Mouse (Mus musculus): Measurements from ENCODE around the gene Itgb4. TPM values are rescaled to one million over a fixed set of nuclear protein-coding genes. Genes with fewer than 3 reads are reported as not detected.

Itgb4 gene
- not detected in 2 replicates for total RNA-seq (2015; ENCODE audit: low replicate concordance)
- total RNA-seq (2017; ENCODE audit: low replicate concordance) = not detected in 2 replicates

- no peak for ATAC-seq (replicated peaks; ENCODE audit: low FRiP score, poor library complexity, severe bottlenecking)
Measured at GRCm38 (mm10) chr11:115974309-115975082, at the start of gene Itgb4. Gene Itgb4 (plus strand): TSS chr11:115974709.

- no peak for ATAC-seq (replicated peaks; ENCODE audit: low FRiP score, poor library complexity, severe bottlenecking)
Measured at GRCm38 (mm10) chr11:115929031-115929430, 45.5 kb upstream of the Itgb4 start.

- no peak for ATAC-seq (replicated peaks; ENCODE audit: low FRiP score, poor library complexity, severe bottlenecking)
Measured at GRCm38 (mm10) chr11:115929818-115930217, 44.7 kb upstream of the Itgb4 start.

GRCm38 (mm10) chr11:115931235-115931634 is 43.3 kb upstream of the Itgb4 start:
- ATAC-seq (replicated peaks; ENCODE audit: low FRiP score, poor library complexity, severe bottlenecking) = no peak

- ATAC-seq (replicated peaks; ENCODE audit: low FRiP score, poor library complexity, severe bottlenecking) = peak; percentile 98
Measured at GRCm38 (mm10) chr11:115933108-115933746, 41.3 kb upstream of the Itgb4 start, which contains the start of the genes Sap30bp and Recql5. Gene Sap30bp (plus strand): TSS chr11:115933282. Gene Recql5 (minus strand): TSS chr11:115933477.

- no peak for ATAC-seq (replicated peaks; ENCODE audit: low FRiP score, poor library complexity, severe bottlenecking)
Measured at GRCm38 (mm10) chr11:115933747-115934110, 40.8 kb upstream of the Itgb4 start.

- peak; percentile 80 for ATAC-seq (replicated peaks; ENCODE audit: low FRiP score, poor library complexity, severe bottlenecking)
Measured at GRCm38 (mm10) chr11:115939690-115940329, 34.7 kb upstream of the Itgb4 start.

- ATAC-seq (replicated peaks; ENCODE audit: low FRiP score, poor library complexity, severe bottlenecking) = no peak
Measured at GRCm38 (mm10) chr11:115941980-115942379, 32.5 kb upstream of the Itgb4 start.

- ATAC-seq (replicated peaks; ENCODE audit: low FRiP score, poor library complexity, severe bottlenecking) = no peak
Measured at GRCm38 (mm10) chr11:115945247-115945646, 29.3 kb upstream of the Itgb4 start.

- no peak for ATAC-seq (replicated peaks; ENCODE audit: low FRiP score, poor library complexity, severe bottlenecking)
Measured at GRCm38 (mm10) chr11:115946221-115946828, 28.2 kb upstream of the Itgb4 start.

GRCm38 (mm10) chr11:115948316-115948715 is 26.2 kb upstream of the Itgb4 start:
- ATAC-seq (replicated peaks; ENCODE audit: low FRiP score, poor library complexity, severe bottlenecking) = no peak

- ATAC-seq (replicated peaks; ENCODE audit: low FRiP score, poor library complexity, severe bottlenecking) = no peak
Measured at GRCm38 (mm10) chr11:115950719-115951118, 23.8 kb upstream of the Itgb4 start.

GRCm38 (mm10) chr11:115954712-115955111 is 19.8 kb upstream of the Itgb4 start:
- no peak for ATAC-seq (replicated peaks; ENCODE audit: low FRiP score, poor library complexity, severe bottlenecking)

- no peak for ATAC-seq (replicated peaks; ENCODE audit: low FRiP score, poor library complexity, severe bottlenecking)
Measured at GRCm38 (mm10) chr11:115955195-115955858, 19.2 kb upstream of the Itgb4 start.

GRCm38 (mm10) chr11:115956453-115956852 is 18.1 kb upstream of the Itgb4 start:
- no peak for ATAC-seq (replicated peaks; ENCODE audit: low FRiP score, poor library complexity, severe bottlenecking)

GRCm38 (mm10) chr11:115957971-115958370 is 16.5 kb upstream of the Itgb4 start:
- no peak for ATAC-seq (replicated peaks; ENCODE audit: low FRiP score, poor library complexity, severe bottlenecking)

GRCm38 (mm10) chr11:115959018-115959417 is 15.5 kb upstream of the Itgb4 start:
- ATAC-seq (replicated peaks; ENCODE audit: low FRiP score, poor library complexity, severe bottlenecking) = no peak

GRCm38 (mm10) chr11:115962651-115963412 is 11.7 kb upstream of the Itgb4 start:
- ATAC-seq (replicated peaks; ENCODE audit: low FRiP score, poor library complexity, severe bottlenecking) = no peak

Data from erythroid progenitor cell, adult 5-6 weeks (primary cell).